Mouse (Mus musculus) MEL (cell line): ENCODE results near the gene Aff1.

Experiments
- CTCF ChIP-seq, 3 experiments: IDR thresholded peaks in 2 of 3; conservative IDR thresholded peaks in 1 of 3; 2 replicates each; pipeline ENCODE4 v1.5.1; 2011 to 2012; ENCODE audit warnings: low read length in 3 of 3, low read depth in 2 of 3, mild to moderate bottlenecking in 2 of 3, improper control_type of control experiment in 1 of 3, inconsistent platforms in 1 of 3, mixed read lengths in 1 of 3, moderate library complexity in 1 of 3; ENCODE audit not compliant: control insufficient read depth in 1 of 3, insufficient read depth in 1 of 3, poor library complexity in 1 of 3, severe bottlenecking in 1 of 3
- E2F4 ChIP-seq: IDR thresholded peaks from 2 replicates; pipeline ENCODE4 v1.6.1; 2011; ENCODE audit warnings: low read depth, low read length, improper control_type of control experiment, borderline replicate concordance
- ELF1 ChIP-seq: IDR thresholded peaks from 2 replicates; pipeline ENCODE4 v1.6.1; 2014; ENCODE audit warnings: low read depth, mild to moderate bottlenecking, inconsistent platforms, low read length, improper control_type of control experiment, moderate library complexity
- HCFC1 ChIP-seq: IDR thresholded peaks from 2 replicates; pipeline ENCODE4 v1.6.1; 2012; ENCODE audit warnings: low read depth, mild to moderate bottlenecking, inconsistent platforms, low read length, improper control_type of control experiment, moderate library complexity
- MAX ChIP-seq: IDR thresholded peaks from 2 replicates; pipeline ENCODE4 v1.6.1; 2011; ENCODE audit warnings: low read length, improper control_type of control experiment
- POLR2A ChIP-seq, 2 experiments: IDR thresholded peaks; 2 replicates each; pipeline ENCODE4 v1.6.1; 2011 to 2012; ENCODE audit warnings: low read length in 2 of 2, mild to moderate bottlenecking in 2 of 2, control low read depth in 1 of 2, improper control_type of control experiment in 1 of 2, low read depth in 1 of 2, moderate library complexity in 1 of 2; ENCODE audit not compliant: control insufficient read depth in 1 of 2, insufficient read depth in 1 of 2, poor library complexity in 1 of 2
- SIN3A ChIP-seq: IDR thresholded peaks from 2 replicates; pipeline ENCODE4 v1.6.1; 2012; ENCODE audit warnings: low read length, improper control_type of control experiment, inconsistent platforms
- TAL1 ChIP-seq: IDR thresholded peaks from 2 replicates; pipeline ENCODE4 v1.6.1; 2012; ENCODE audit warnings: mild to moderate bottlenecking, inconsistent platforms, low read length, moderate library complexity, mixed read lengths
- ZNF384 ChIP-seq: IDR thresholded peaks from 2 replicates; pipeline ENCODE4 v1.6.1; 2012; ENCODE audit warnings: low read depth, mild to moderate bottlenecking, inconsistent platforms, low read length, improper control_type of control experiment

- TF ChIP-seq ELF1 (no peak), HCFC1 (no peak), POLR2A (IDR thresholded peaks at IDR 0.05; ENCODE audit: control insufficient read depth in 1 of 2, insufficient read depth in 1 of 2, low read depth in 1 of 2, low read length in 2 of 2, poor library complexity in 1 of 2) (no peak), MAX (no peak), CTCF (IDR thresholded peaks at IDR 0.05 in 2 of 3, conservative IDR thresholded peaks at IDR 0.05 in 1 of 3; ENCODE audit: control insufficient read depth in 1 of 3, insufficient read depth in 1 of 3, low read depth in 2 of 3, low read length in 3 of 3, poor library complexity in 1 of 3, severe bottlenecking in 1 of 3) (no peak), ZNF384 (no peak), TAL1 (no peak), SIN3A (no peak), E2F4 (no peak)
Observed at GRCm38 (mm10) chr5:103772252-103772651, 80.1 kb downstream of the Aff1 start.
